Mouse (Mus musculus) neural tube, embryonic 11.5 days (tissue): ENCODE results near the gene Palld. TPM values are rescaled to one million over a fixed set of nuclear protein-coding genes. Genes with fewer than 3 reads are reported as not detected.

Experiments
- ATAC-seq: fragments of 200-750 bp; cut with Nextera tagmentation; 2 replicates; pipeline ENCODE4 v1.8.0; 2017; ENCODE audit warnings: moderate number of reproducible peaks, mild to moderate bottlenecking, moderate TSS enrichment, moderate library complexity; ENCODE audit not compliant: insufficient read depth, low FRiP score, low TSS enrichment
- DNase-seq: peaks from one replicate; pipeline ENCODE4 v3.0.0-alpha.2; 2015; ENCODE audit warnings: low spot score
- H3K27ac ChIP-seq: fragments of 300-500 bp; sonication (generic); 2 replicates; pipeline ENCODE4 v1.5.1; 2014; ENCODE audit warnings: low read depth, mild to moderate bottlenecking, low read length
- H3K27me3 ChIP-seq: fragments of 300-500 bp; sonication (generic); 2 replicates; pipeline ENCODE4 v1.6.1; 2014; ENCODE audit warnings: mild to moderate bottlenecking, low read length, mixed read lengths; ENCODE audit not compliant: control insufficient read depth, insufficient read depth
- H3K36me3 ChIP-seq: fragments of 300-500 bp; sonication (generic); 2 replicates; pipeline ENCODE4 v1.6.1; 2014; ENCODE audit warnings: mild to moderate bottlenecking, low read length, moderate library complexity, mixed read lengths; ENCODE audit not compliant: control insufficient read depth, insufficient read depth
- H3K4me1 ChIP-seq: fragments of 300-500 bp; sonication (generic); 2 replicates; pipeline ENCODE4 v1.6.1; 2014; ENCODE audit warnings: low read length, mixed read lengths; ENCODE audit not compliant: control insufficient read depth, insufficient read depth
- H3K4me2 ChIP-seq: fragments of 300-500 bp; sonication (generic); 2 replicates; pipeline ENCODE4 v1.6.1; 2014; ENCODE audit warnings: low read depth, mild to moderate bottlenecking, moderate library complexity
- H3K4me3 ChIP-seq: fragments of 300-500 bp; sonication (generic); 2 replicates; pipeline ENCODE4 v1.5.1; 2014; ENCODE audit warnings: low read depth, low read length
- H3K9ac ChIP-seq: fragments of 300-500 bp; sonication (generic); 2 replicates; pipeline ENCODE4 v1.6.1; 2014; ENCODE audit warnings: mild to moderate bottlenecking, low read length
- H3K9me3 ChIP-seq: fragments of 300-500 bp; sonication (generic); 2 replicates; pipeline ENCODE4 v1.6.1; 2016; ENCODE audit warnings: low read length; ENCODE audit not compliant: control insufficient read depth
- WGBS: fragments of 180-500 bp; shearing (Covaris S2); extraction: QIAGEN DNeasy Blood & Tissue Kit; methylation state at CpG from one replicate; pipeline ENCODE4 v1.1.7; 2014; 5-methylcytosine and 5-hydroxymethylcytosine counted together
- polyA plus RNA-seq: library from polyadenylated mRNA; unstranded; fragments of >200 nt; fragmentation: Nextera tagmentation; extraction: Ambion mirVana; gene quantifications from 2 replicates; pipeline ENCODE4 v1.2.1, GENCODE M21; 2014

Palld gene
- polyA plus RNA-seq, 1 experiment from 2014 or later, result 54.7 TPM

GRCm38 (mm10) chr8:61664162-61664561 is 238.3 kb downstream of the Palld start:
- H3K4me2 ChIP-seq, result no peak overlapping the region
- no peaks in the 10 kb centered on the region for H3K36me3 ChIP-seq
- H3K4me1 ChIP-seq, result no peaks in the 10 kb centered on the region
- no peak overlapping the region for H3K9ac ChIP-seq
- WGBS, result 87% methylated on average over 6 of the region's 6 CpGs
- no peaks in the 10 kb centered on the region for H3K27me3 ChIP-seq
- no peak overlapping the region for H3K27ac ChIP-seq
- DNase-seq, result no peak
- H3K4me3 ChIP-seq, result no peak overlapping the region
- H3K9me3 ChIP-seq, result no peaks in the 10 kb centered on the region
- no peak for ATAC-seq

- ATAC-seq (no peak), DNase-seq (no peak)
- Histone ChIP-seq H3K9ac (no peak overlapping the region), H3K4me2 (no peak overlapping the region), H3K4me3 (no peak overlapping the region), H3K4me1 (no peaks in the 10 kb centered on the region), H3K27me3 (no peaks in the 10 kb centered on the region), H3K27ac (no peak overlapping the region), H3K36me3 (no peaks in the 10 kb centered on the region), H3K9me3 (no peaks in the 10 kb centered on the region)
- WGBS, result 82% methylated on average over 4 of the region's 4 CpGs
Measured at GRCm38 (mm10) chr8:61662829-61663228, 239.7 kb downstream of the Palld start.

GRCm38 (mm10) chr8:61661611-61662010 is 240.9 kb downstream of the Palld start:
- no peak for ATAC-seq

GRCm38 (mm10) chr8:61660961-61661360 is 241.5 kb downstream of the Palld start:
- ATAC-seq (no peak), DNase-seq (no peak)
- 93% methylated on average over 5 of the region's 5 CpGs for WGBS
- Histone ChIP-seq H3K4me3 (no peak overlapping the region), H3K9ac (no peak overlapping the region), H3K9me3 (no peaks in the 10 kb centered on the region), H3K4me2 (no peak overlapping the region), H3K36me3 (no peaks in the 10 kb centered on the region), H3K4me1 (no peaks in the 10 kb centered on the region), H3K27ac (no peak overlapping the region), H3K27me3 (no peaks in the 10 kb centered on the region)

More at GRCm38 (mm10) chr8:61661611-61662010, 240.9 kb downstream of the Palld start:
- no peaks in the 10 kb centered on the region for H3K4me1 ChIP-seq
- WGBS, result 92% methylated on average over 5 of the region's 5 CpGs
- H3K36me3 ChIP-seq, result no peaks in the 10 kb centered on the region
- H3K9ac ChIP-seq, result no peak overlapping the region
- H3K27ac ChIP-seq, result no peak overlapping the region
- no peaks in the 10 kb centered on the region for H3K27me3 ChIP-seq
- DNase-seq, result no peak
- no peak overlapping the region for H3K4me2 ChIP-seq
- H3K9me3 ChIP-seq, result no peaks in the 10 kb centered on the region
- no peak overlapping the region for H3K4me3 ChIP-seq

GRCm38 (mm10) chr8:61651955-61652354 is 250.5 kb downstream of the Palld start:
- no peaks in the 10 kb centered on the region for H3K4me1 ChIP-seq
- H3K27me3 ChIP-seq, result no peaks in the 10 kb centered on the region
- H3K9me3 ChIP-seq, result no peaks in the 10 kb centered on the region
- no peak for ATAC-seq
- 86% methylated on average over 6 of the region's 6 CpGs for WGBS
- H3K4me2 ChIP-seq, result no peak overlapping the region
- no peak overlapping the region for H3K9ac ChIP-seq
- H3K27ac ChIP-seq, result no peak overlapping the region
- no peak for DNase-seq
- no peak overlapping the region for H3K4me3 ChIP-seq
- H3K36me3 ChIP-seq, result no peaks in the 10 kb centered on the region

GRCm38 (mm10) chr8:61646195-61646835 is 256.2 kb downstream of the Palld start:
- WGBS, result 77% methylated on average over 8 of the region's 8 CpGs
- DNase-seq (no peak), ATAC-seq (no peak)
- Histone ChIP-seq H3K4me1 (no peaks in the 10 kb centered on the region), H3K9ac (no peak overlapping the region), H3K9me3 (no peaks in the 10 kb centered on the region), H3K27me3 (no peaks in the 10 kb centered on the region), H3K4me2 (no peak overlapping the region), H3K36me3 (no peaks in the 10 kb centered on the region), H3K27ac (no peak overlapping the region), H3K4me3 (no peak overlapping the region)

GRCm38 (mm10) chr8:61645642-61646041 is 256.8 kb downstream of the Palld start:
- ATAC-seq, result no peak
- 84% methylated on average over 6 of the region's 6 CpGs for whole genome bisulfite sequencing

GRCm38 (mm10) chr8:61643215-61643614 is 259.3 kb downstream of the Palld start:
- no peak overlapping the region for H3K9ac ChIP-seq
- no peak for ATAC-seq
- H3K36me3 ChIP-seq, result no peaks in the 10 kb centered on the region
- H3K4me3 ChIP-seq, result no peak overlapping the region
- no peaks in the 10 kb centered on the region for H3K27me3 ChIP-seq
- H3K4me1 ChIP-seq, result 0 out of 2 replicates have a peak, but pooled peaks cover 3% of the 10 kb centered on the region
- no peak overlapping the region for H3K4me2 ChIP-seq
- H3K27ac ChIP-seq, result no peak overlapping the region
- WGBS, result 81% methylated on average over 3 of the region's 3 CpGs
- no peaks in the 10 kb centered on the region for H3K9me3 ChIP-seq
- DNase-seq, result no peak

More at GRCm38 (mm10) chr8:61645642-61646041, 256.8 kb downstream of the Palld start:
- H3K27ac ChIP-seq, result no peak overlapping the region
- no peaks in the 10 kb centered on the region for H3K36me3 ChIP-seq
- no peaks in the 10 kb centered on the region for H3K27me3 ChIP-seq
- H3K9me3 ChIP-seq, result no peaks in the 10 kb centered on the region
- H3K4me3 ChIP-seq, result no peak overlapping the region
- no peak overlapping the region for H3K9ac ChIP-seq
- no peaks in the 10 kb centered on the region for H3K4me1 ChIP-seq
- no peak for DNase-seq
- no peak overlapping the region for H3K4me2 ChIP-seq

- Histone ChIP-seq H3K4me2 (no peak overlapping the region), H3K9me3 (no peaks in the 10 kb centered on the region), H3K4me3 (no peak overlapping the region), H3K27me3 (no peaks in the 10 kb centered on the region), H3K9ac (no peak overlapping the region), H3K27ac (no peak overlapping the region), H3K4me1 (0 out of 2 replicates have a peak, but pooled peaks cover 3% of the 10 kb centered on the region), H3K36me3 (no peaks in the 10 kb centered on the region)
- DNase-seq, result no peak
- 99% methylated on average over 4 of the region's 4 CpGs for WGBS
- no peak for ATAC-seq
Measured at GRCm38 (mm10) chr8:61642358-61642847, 260.1 kb downstream of the Palld start.
